Mouse (Mus musculus): ENCODE data around the gene Pah. TPM values are rescaled to one million over a fixed set of nuclear protein-coding genes. Genes with fewer than 3 reads are reported as not detected.

Gene Pah
- polyA plus RNA-seq, 1 experiment from 2014 or later = 0.46 TPM

DNA sequence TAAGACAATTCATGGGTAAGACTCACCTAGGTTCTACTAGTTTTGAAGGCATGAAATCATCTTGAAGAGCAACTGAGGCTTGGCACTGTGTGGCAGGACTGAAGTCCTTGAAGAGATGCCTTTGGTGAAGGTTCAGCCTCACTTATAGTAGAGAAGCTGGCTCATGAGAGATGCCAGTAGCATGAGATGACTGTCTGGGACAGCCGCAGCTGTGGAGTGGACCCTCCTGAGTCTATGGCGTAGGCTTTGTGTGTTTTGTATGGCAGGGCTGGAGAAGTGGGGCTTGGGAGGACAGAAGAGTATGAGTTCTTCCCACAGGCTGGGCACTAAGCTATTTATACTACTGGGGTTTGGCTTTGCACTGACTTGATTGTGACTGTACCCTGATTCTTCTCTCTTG is 24.5 kb upstream of the Pah start:
- Histone ChIP-seq H3K27ac (ENCODE audit: low read depth, low read length) (no peak overlapping the region), H3K36me3 (ENCODE audit: control insufficient read depth, insufficient read depth, low read length) (no peaks in the 10 kb centered on the region), H3K4me2 (replicated peaks; ENCODE audit: low read depth, low read length) (no peak overlapping the region), H3K4me3 (ENCODE audit: low read depth, low read length) (no peak overlapping the region), H3K4me1 (replicated peaks; ENCODE audit: control insufficient read depth, insufficient read depth, low read length) (peaks cover 15% of the 10 kb centered on the region; the same call in 1 of the 2 replicates), H3K9ac (ENCODE audit: low read depth, low read length) (no peak overlapping the region), H3K9me3 (ENCODE audit: control insufficient read depth, low read length) (no peaks in the 10 kb centered on the region), H3K27me3 (ENCODE audit: control insufficient read depth, insufficient read depth, low read length) (peaks cover 14% of the 10 kb centered on the region)
- DNase-seq (ENCODE audit: low spot score) = no peak
- 96% methylated on average over 2 of the region's 2 CpGs for WGBS
- no peak for ATAC-seq (ENCODE audit: low FRiP score)

DNA sequence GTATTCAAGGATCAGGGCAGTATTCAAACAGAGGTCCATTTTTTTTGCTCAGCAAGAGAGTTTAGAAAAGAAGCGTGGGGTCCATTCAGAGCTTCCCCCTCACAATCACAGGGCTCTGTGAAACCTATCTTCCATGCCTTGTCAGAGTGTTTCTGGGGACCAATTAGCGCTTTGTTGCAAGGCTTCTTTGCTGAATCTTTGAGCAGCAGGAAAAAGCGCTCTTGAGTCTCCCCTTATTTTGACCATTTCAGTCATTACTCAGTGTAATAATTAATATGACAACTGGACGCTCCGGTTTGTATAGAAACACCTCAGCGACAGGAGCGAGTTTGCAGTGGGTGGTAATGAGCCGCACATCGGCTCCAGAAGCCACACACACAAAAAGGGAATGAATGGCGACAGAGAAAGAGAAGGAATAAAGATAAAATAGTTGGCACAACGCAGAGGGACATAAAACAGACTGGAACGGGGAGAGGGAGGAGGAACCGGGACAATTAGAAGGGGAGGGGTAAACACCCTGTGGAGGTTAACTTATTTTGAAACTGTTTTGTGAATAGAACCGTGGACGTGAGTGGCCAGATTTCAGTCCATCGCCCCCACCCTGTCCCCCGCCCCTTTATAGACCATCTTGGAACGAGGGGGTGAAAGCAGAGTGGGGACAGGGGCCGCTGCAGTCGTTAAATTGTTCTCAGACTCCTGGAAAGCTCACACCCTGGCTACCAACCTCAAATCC is 20.5 kb upstream of the Pah start:
- peaks cover 10% of the 10 kb centered on the region; the same call in 1 of the 2 replicates for H3K4me1 ChIP-seq (replicated peaks; ENCODE audit: control insufficient read depth, insufficient read depth, low read length)
- H3K9ac ChIP-seq (ENCODE audit: low read depth, low read length) = peak overlapping the region; percentile 44; the same call in 1 of the 2 replicates
- H3K27ac ChIP-seq (ENCODE audit: low read depth, low read length) = peak overlapping the region; percentile 61
- WGBS = 12% methylated on average over 20 of the region's 20 CpGs
- no peaks in the 10 kb centered on the region for H3K36me3 ChIP-seq (ENCODE audit: control insufficient read depth, insufficient read depth, low read length)
- peak; percentile 59 for ATAC-seq (ENCODE audit: low FRiP score)
- no peaks in the 10 kb centered on the region for H3K9me3 ChIP-seq (ENCODE audit: control insufficient read depth, low read length)
- peak overlapping the region; percentile 12; the same call in 1 of the 2 replicates for H3K4me3 ChIP-seq (ENCODE audit: low read depth, low read length)
- peak; percentile 43 for DNase-seq (ENCODE audit: low spot score)
- H3K27me3 ChIP-seq (ENCODE audit: control insufficient read depth, insufficient read depth, low read length) = peaks cover 5% of the 10 kb centered on the region
- peak overlapping the region; percentile 44 for H3K4me2 ChIP-seq (replicated peaks; ENCODE audit: low read depth, low read length)

DNA sequence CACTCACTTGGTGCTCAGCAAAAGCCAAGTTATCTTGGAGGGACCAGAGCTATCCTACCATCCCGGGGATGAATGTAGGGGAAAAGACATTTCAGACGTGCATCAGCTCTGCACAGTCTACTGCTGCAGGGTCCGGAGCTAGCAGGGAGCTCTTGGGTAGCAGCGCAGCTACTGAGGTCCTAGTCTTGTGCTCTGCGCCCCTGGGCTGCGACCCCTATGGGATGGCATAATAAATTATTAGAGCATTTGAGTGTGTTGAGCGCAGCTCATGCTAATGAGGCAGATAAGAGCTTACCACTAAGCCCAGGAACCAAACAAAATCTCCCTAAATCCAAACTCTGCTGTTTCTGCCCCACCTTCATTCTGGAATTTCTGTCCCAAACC is 19.9 kb upstream of the Pah start:
- WGBS = 10% methylated on average over 7 of the region's 7 CpGs
- Histone ChIP-seq H3K36me3 (ENCODE audit: control insufficient read depth, insufficient read depth, low read length) (no peaks in the 10 kb centered on the region), H3K27me3 (ENCODE audit: control insufficient read depth, insufficient read depth, low read length) (peaks cover 3% of the 10 kb centered on the region; the same call in 1 of the 2 replicates), H3K4me1 (replicated peaks; ENCODE audit: control insufficient read depth, insufficient read depth, low read length) (peaks cover 10% of the 10 kb centered on the region; the same call in 1 of the 2 replicates), H3K9me3 (ENCODE audit: control insufficient read depth, low read length) (no peaks in the 10 kb centered on the region), H3K4me3 (ENCODE audit: low read depth, low read length) (peak overlapping the region; percentile 12; the same call in 1 of the 2 replicates), H3K9ac (ENCODE audit: low read depth, low read length) (peak overlapping the region; percentile 44; the same call in 1 of the 2 replicates), H3K27ac (ENCODE audit: low read depth, low read length) (peak overlapping the region; percentile 61), H3K4me2 (replicated peaks; ENCODE audit: low read depth, low read length) (peak overlapping the region; percentile 44)
- ATAC-seq (ENCODE audit: low FRiP score) (peak; percentile 76), DNase-seq (ENCODE audit: low spot score) (peak; percentile 52)

DNA sequence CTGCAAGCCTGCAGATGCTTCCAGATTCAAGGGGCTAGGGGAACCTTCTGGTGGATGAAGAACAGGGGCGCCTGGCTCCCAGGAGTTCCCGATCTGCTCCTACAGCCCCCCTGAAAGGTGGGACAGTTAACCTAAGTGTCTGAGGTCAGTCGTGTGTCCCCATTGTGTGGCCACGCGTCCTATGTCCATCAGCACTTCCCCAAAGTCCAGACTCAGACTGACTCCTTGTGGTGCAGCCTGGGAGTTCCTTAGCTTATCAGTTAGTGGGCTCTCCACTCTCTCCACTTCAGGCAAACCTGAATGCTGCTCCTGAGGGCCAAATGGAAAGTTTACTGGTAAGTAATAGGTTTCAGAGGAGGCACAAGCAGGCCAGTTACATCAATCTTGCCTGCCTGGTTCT is 19.3 kb upstream of the Pah start:
- peak; percentile 55; the same call in 1 of the 2 replicates for ATAC-seq (ENCODE audit: low FRiP score)
- WGBS = 8% methylated on average over 5 of the region's 5 CpGs
- H3K27me3 ChIP-seq (ENCODE audit: control insufficient read depth, insufficient read depth, low read length) = peaks cover 3% of the 10 kb centered on the region; the same call in 1 of the 2 replicates

DNA sequence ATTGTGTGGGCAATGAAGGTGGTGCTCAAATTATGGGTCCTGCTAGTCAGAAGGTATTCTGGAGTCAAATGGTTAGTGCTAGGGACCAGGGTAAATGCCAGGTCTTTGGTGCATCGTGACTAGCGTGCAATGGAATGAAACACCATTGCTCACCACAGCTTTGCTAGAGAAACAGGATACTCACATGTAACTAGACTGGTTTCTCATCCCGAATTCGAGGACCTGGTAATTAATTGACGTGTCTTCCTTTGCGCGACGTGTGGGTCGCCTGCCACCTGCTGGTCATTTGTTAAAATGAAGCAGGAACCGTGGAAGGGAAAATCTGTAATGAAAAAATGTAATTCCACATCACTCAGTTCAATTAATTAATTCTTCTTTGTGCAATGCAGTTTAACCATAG is 17.6 kb upstream of the Pah start:
- ATAC-seq (ENCODE audit: low FRiP score) (no peak), DNase-seq (ENCODE audit: low spot score) (peak; percentile 78)
- no peak overlapping the region for H3K4me2 ChIP-seq (replicated peaks; ENCODE audit: low read depth, low read length)
- H3K27ac ChIP-seq (ENCODE audit: low read depth, low read length) = no peak overlapping the region
- H3K27me3 ChIP-seq (ENCODE audit: control insufficient read depth, insufficient read depth, low read length) = peaks cover 2% of the 10 kb centered on the region; the same call in 1 of the 2 replicates
- H3K4me1 ChIP-seq (replicated peaks; ENCODE audit: control insufficient read depth, insufficient read depth, low read length) = peaks cover 10% of the 10 kb centered on the region; the same call in 1 of the 2 replicates
- no peak overlapping the region for H3K9ac ChIP-seq (ENCODE audit: low read depth, low read length)
- no peaks in the 10 kb centered on the region for H3K9me3 ChIP-seq (ENCODE audit: control insufficient read depth, low read length)
- no peaks in the 10 kb centered on the region for H3K36me3 ChIP-seq (ENCODE audit: control insufficient read depth, insufficient read depth, low read length)
- no peak overlapping the region for H3K4me3 ChIP-seq (ENCODE audit: low read depth, low read length)
- WGBS = 3% methylated on average over 10 of the region's 10 CpGs

More for the DNA sequence above, 19.3 kb upstream of the Pah start:
- no peaks in the 10 kb centered on the region for H3K9me3 ChIP-seq (ENCODE audit: control insufficient read depth, low read length)
- no peak overlapping the region for H3K4me2 ChIP-seq (replicated peaks; ENCODE audit: low read depth, low read length)
- no peaks in the 10 kb centered on the region for H3K36me3 ChIP-seq (ENCODE audit: control insufficient read depth, insufficient read depth, low read length)
- H3K27ac ChIP-seq (ENCODE audit: low read depth, low read length) = no peak overlapping the region
- DNase-seq (ENCODE audit: low spot score) = peak; percentile 57
- peaks cover 10% of the 10 kb centered on the region; the same call in 1 of the 2 replicates for H3K4me1 ChIP-seq (replicated peaks; ENCODE audit: control insufficient read depth, insufficient read depth, low read length)
- no peak overlapping the region for H3K4me3 ChIP-seq (ENCODE audit: low read depth, low read length)
- H3K9ac ChIP-seq (ENCODE audit: low read depth, low read length) = no peak overlapping the region

DNA sequence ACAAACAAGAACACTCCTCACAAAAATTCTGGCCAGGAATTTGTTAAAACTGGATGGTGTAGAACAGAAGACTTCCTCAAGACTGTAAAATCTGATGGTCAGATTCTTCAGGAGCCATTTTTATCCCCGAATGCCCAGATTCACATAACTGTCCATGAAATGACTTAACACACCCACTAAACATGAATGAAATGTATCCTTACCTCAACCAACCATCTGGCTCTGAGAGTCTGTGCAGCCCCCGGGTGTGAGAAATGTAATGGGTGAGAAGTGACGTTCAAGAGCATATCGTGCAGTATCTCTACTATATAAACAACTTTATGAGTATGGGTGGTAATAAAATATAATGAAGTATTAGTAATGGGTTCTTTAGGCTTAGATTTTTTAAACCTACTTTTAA is 13.0 kb upstream of the Pah start:
- Histone ChIP-seq H3K9ac (ENCODE audit: low read depth, low read length) (no peak overlapping the region), H3K4me1 (replicated peaks; ENCODE audit: control insufficient read depth, insufficient read depth, low read length) (no peaks in the 10 kb centered on the region), H3K4me2 (replicated peaks; ENCODE audit: low read depth, low read length) (no peak overlapping the region), H3K36me3 (ENCODE audit: control insufficient read depth, insufficient read depth, low read length) (no peaks in the 10 kb centered on the region), H3K27me3 (ENCODE audit: control insufficient read depth, insufficient read depth, low read length) (no peaks in the 10 kb centered on the region), H3K4me3 (ENCODE audit: low read depth, low read length) (no peak overlapping the region), H3K27ac (ENCODE audit: low read depth, low read length) (no peak overlapping the region), H3K9me3 (ENCODE audit: control insufficient read depth, low read length) (no peaks in the 10 kb centered on the region)
- ATAC-seq (ENCODE audit: low FRiP score) (no peak), DNase-seq (ENCODE audit: low spot score) (no peak)
- 88% methylated on average over 4 of the region's 4 CpGs for WGBS

DNA sequence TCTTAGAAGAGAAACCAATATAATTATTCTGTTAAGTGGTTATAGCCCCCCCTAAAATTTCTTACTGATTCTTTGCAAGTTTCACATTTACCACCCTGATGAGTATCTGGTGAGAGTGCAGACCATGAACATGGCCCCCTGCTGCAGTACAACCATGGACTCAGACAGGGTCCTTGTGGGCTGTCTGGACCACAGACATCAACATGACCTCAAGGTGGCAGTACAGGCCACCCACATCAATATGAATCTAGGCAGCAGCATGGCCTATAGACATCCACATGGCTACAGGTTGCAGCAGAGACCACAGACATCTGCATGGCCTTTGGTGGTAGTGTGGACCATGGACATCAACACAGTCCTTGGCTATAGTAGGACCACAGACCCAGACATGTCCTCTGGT is 8.5 kb upstream of the Pah start:
- no peaks in the 10 kb centered on the region for H3K4me1 ChIP-seq (replicated peaks; ENCODE audit: control insufficient read depth, insufficient read depth, low read length)
- no peak overlapping the region for H3K4me2 ChIP-seq (replicated peaks; ENCODE audit: low read depth, low read length)
- ATAC-seq (ENCODE audit: low FRiP score) (no peak), DNase-seq (ENCODE audit: low spot score) (peak; percentile 2)
- no peaks in the 10 kb centered on the region for H3K9me3 ChIP-seq (ENCODE audit: control insufficient read depth, low read length)
- H3K27me3 ChIP-seq (ENCODE audit: control insufficient read depth, insufficient read depth, low read length) = no peaks in the 10 kb centered on the region
- no peak overlapping the region for H3K27ac ChIP-seq (ENCODE audit: low read depth, low read length)
- no peak overlapping the region for H3K4me3 ChIP-seq (ENCODE audit: low read depth, low read length)
- H3K36me3 ChIP-seq (ENCODE audit: control insufficient read depth, insufficient read depth, low read length) = no peaks in the 10 kb centered on the region
- H3K9ac ChIP-seq (ENCODE audit: low read depth, low read length) = no peak overlapping the region

DNA sequence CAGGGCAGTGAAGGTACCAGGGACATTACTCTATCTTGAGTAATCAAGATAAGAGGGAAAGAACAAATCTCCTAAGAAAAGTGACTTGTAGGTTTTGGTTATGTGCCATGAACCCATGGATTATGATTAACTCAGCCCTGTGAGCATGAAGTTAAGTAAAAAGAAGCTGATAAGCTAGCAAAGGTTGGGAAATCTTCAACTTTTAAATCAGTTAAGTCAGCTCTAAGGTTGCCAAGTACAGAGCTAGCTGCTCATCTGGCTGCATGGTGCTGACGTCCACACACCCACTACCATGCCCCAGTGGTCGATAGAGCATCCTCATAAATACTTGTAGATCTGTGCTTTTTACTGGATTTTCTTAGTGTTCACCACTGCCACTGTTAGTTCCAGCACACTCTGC is 3.0 kb upstream of the Pah start:
- DNase-seq (ENCODE audit: low spot score) = no peak
- WGBS = 90% methylated on average over 2 of the region's 2 CpGs
- no peaks in the 10 kb centered on the region for H3K4me1 ChIP-seq (replicated peaks; ENCODE audit: control insufficient read depth, insufficient read depth, low read length)

More for the DNA sequence above, 3.0 kb upstream of the Pah start:
- no peaks in the 10 kb centered on the region for H3K27me3 ChIP-seq (ENCODE audit: control insufficient read depth, insufficient read depth, low read length)
- H3K36me3 ChIP-seq (ENCODE audit: control insufficient read depth, insufficient read depth, low read length) = no peaks in the 10 kb centered on the region
- H3K4me2 ChIP-seq (replicated peaks; ENCODE audit: low read depth, low read length) = no peak overlapping the region
- ATAC-seq (ENCODE audit: low FRiP score) = no peak
- H3K27ac ChIP-seq (ENCODE audit: low read depth, low read length) = no peak overlapping the region
- no peaks in the 10 kb centered on the region for H3K9me3 ChIP-seq (ENCODE audit: control insufficient read depth, low read length)
- H3K9ac ChIP-seq (ENCODE audit: low read depth, low read length) = no peak overlapping the region
- no peak overlapping the region for H3K4me3 ChIP-seq (ENCODE audit: low read depth, low read length)

Data from hindbrain, embryonic 11.5 days (tissue).